Mouse (Mus musculus) kidney, embryonic 14.5 days (tissue): Measurements from ENCODE around the gene Cdiptos. TPM values are rescaled to one million over a fixed set of nuclear protein-coding genes. Genes with fewer than 3 reads are reported as not detected.

Experiments
- ATAC-seq: fragments of 200-750 bp; cut with Nextera tagmentation; 2 replicates; pipeline ENCODE4 v1.8.0; 2017; ENCODE audit warnings: moderate number of reproducible peaks, mild to moderate bottlenecking, moderate TSS enrichment, moderate library complexity; ENCODE audit not compliant: low FRiP score, low TSS enrichment
- H3K27ac ChIP-seq: fragments of 300-500 bp; sonication (generic); 2 replicates; pipeline ENCODE4 v1.5.1; 2014; ENCODE audit warnings: low read depth, mild to moderate bottlenecking, low read length, moderate library complexity, mixed read lengths
- H3K27me3 ChIP-seq: fragments of 300-500 bp; sonication (generic); 2 replicates; pipeline ENCODE4 v1.6.1; 2014; ENCODE audit warnings: mild to moderate bottlenecking, low read length; ENCODE audit not compliant: control insufficient read depth, insufficient read depth
- H3K36me3 ChIP-seq: fragments of 300-500 bp; sonication (generic); 2 replicates; pipeline ENCODE4 v1.6.1; 2014; ENCODE audit warnings: low read length, mixed read lengths; ENCODE audit not compliant: control insufficient read depth, insufficient read depth
- H3K4me1 ChIP-seq: fragments of 300-500 bp; sonication (generic); 2 replicates; pipeline ENCODE4 v1.6.1; 2014; ENCODE audit warnings: low read length, mixed read lengths; ENCODE audit not compliant: control insufficient read depth, insufficient read depth
- H3K4me2 ChIP-seq: fragments of 300-500 bp; sonication (generic); replicated peaks from 2 replicates; pipeline ENCODE4 v1.6.1; 2014; ENCODE audit warnings: low read depth, mild to moderate bottlenecking, low read length
- H3K4me3 ChIP-seq: fragments of 300-500 bp; sonication (generic); 2 replicates; pipeline ENCODE4 v1.5.1; 2014; ENCODE audit warnings: mild to moderate bottlenecking, low read length
- H3K9ac ChIP-seq: fragments of 300-500 bp; sonication (generic); 2 replicates; pipeline ENCODE4 v1.6.1; 2014; ENCODE audit warnings: low read depth, mild to moderate bottlenecking, low read length, moderate library complexity
- H3K9me3 ChIP-seq: fragments of 300-500 bp; sonication (generic); 2 replicates; pipeline ENCODE4 v1.6.1; 2016; ENCODE audit warnings: low read length; ENCODE audit not compliant: control insufficient read depth
- WGBS: fragments of 180-500 bp; shearing (Covaris S2); extraction: QIAGEN DNeasy Blood & Tissue Kit; methylation state at CpG from one replicate; pipeline ENCODE4 v1.1.7; 2014; 5-methylcytosine and 5-hydroxymethylcytosine counted together
- polyA plus RNA-seq: library from polyadenylated mRNA; unstranded; fragments of >200 nt; fragmentation: Nextera tagmentation; extraction: Ambion mirVana; gene quantifications from 2 replicates; pipeline ENCODE4 v1.2.1, GENCODE M21; 2014

Gene Cdiptos
- polyA plus RNA-seq, 1 experiment from 2014 or later = 1.3 TPM

DNA sequence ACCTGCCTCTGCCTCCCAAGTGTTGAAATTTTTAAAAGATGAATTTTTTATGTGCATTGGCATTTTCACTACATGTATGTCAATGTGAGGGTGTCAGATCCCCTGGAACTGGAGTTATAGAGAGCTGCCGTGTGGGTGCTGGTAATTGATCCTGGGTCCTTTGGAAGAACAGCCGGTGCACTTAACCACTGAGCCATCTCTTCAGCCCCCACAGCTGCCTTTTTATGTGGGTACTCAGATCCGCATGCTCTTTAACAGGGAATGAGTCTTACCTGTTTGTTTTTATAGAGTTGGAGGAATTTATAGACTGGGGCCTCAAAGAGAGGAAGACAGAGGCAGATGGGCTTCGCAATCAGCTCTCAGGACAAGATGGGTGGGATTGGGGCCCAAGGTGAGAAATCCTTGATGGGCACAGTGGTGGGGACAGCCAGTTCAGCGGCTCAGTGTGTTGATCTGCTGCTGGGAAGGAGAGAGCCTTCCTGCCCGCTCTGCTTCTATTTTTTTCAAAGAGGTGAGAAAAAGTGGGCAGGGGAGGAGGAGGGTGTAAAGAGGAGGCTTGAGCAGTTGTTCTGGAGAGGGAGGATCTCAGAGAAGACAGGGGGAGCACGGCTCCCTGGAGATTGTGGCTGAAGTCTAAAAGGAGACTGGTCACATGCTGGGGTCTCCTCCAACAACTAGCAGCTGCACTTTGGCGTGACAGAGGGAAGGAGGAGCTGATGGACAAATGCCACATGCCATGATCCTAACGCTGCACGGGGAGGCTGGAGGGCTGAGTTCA is 9.0 kb upstream of the Cdiptos start:
- H3K4me1 ChIP-seq = no peaks in the 10 kb centered on the region
- H3K36me3 ChIP-seq = peaks cover 10% of the 10 kb centered on the region
- no peak overlapping the region for H3K4me2 ChIP-seq
- H3K9me3 ChIP-seq = no peaks in the 10 kb centered on the region
- H3K27ac ChIP-seq = no peak overlapping the region
- WGBS = 20% methylated on average over 10 of the region's 10 CpGs
- H3K4me3 ChIP-seq = no peak overlapping the region
- no peaks in the 10 kb centered on the region for H3K27me3 ChIP-seq
- no peak for ATAC-seq
- no peak overlapping the region for H3K9ac ChIP-seq

DNA sequence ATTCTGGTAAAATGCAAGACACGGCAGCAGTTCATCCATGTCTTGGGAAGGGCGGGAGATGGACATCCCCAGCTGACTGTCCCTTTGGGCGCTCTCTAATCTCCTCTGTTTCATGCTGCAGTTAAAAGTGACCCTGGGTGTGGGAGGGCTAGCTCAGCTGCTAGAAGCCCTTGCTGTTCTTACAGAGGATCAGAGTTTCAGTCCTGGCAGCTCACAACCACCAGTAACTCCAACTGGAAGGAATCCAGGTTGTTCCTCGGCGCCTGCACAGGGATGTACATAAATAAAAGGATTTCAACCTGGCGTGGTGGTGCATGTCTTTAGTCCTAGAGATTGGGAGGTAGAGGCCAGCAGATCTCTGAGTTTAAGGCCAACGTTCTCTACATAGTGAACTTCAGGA is 7.2 kb upstream of the Cdiptos start:
- Histone ChIP-seq H3K9me3 (no peaks in the 10 kb centered on the region), H3K9ac (no peak overlapping the region), H3K36me3 (peaks cover 27% of the 10 kb centered on the region), H3K27me3 (no peaks in the 10 kb centered on the region), H3K4me2 (no peak overlapping the region), H3K27ac (no peak overlapping the region), H3K4me1 (no peaks in the 10 kb centered on the region), H3K4me3 (no peak overlapping the region)
- 67% methylated on average over 7 of the region's 7 CpGs for WGBS
- ATAC-seq = no peak

- Histone ChIP-seq H3K9ac (no peak overlapping the region), H3K9me3 (no peaks in the 10 kb centered on the region), H3K4me1 (peaks cover 3% of the 10 kb centered on the region; the same call in 1 of the 2 replicates), H3K4me3 (no peak overlapping the region), H3K4me2 (no peak overlapping the region), H3K36me3 (peaks cover 30% of the 10 kb centered on the region), H3K27me3 (no peaks in the 10 kb centered on the region), H3K27ac (no peak overlapping the region)
- WGBS = 81% methylated on average over 4 of the region's 4 CpGs
- ATAC-seq = no peak
Measured at GRCm38 (mm10) chr7:126982054-126982453, 6.2 kb upstream of the Cdiptos start.

GRCm38 (mm10) chr7:126981601-126982000 is 5.7 kb upstream of the Cdiptos start:
- no peak overlapping the region for H3K4me3 ChIP-seq
- H3K9me3 ChIP-seq = no peaks in the 10 kb centered on the region
- WGBS = 87% methylated on average over 2 of the region's 2 CpGs
- H3K4me2 ChIP-seq = no peak overlapping the region
- no peak overlapping the region for H3K27ac ChIP-seq
- peaks cover 4% of the 10 kb centered on the region; the same call in 1 of the 2 replicates for H3K4me1 ChIP-seq
- H3K27me3 ChIP-seq = no peaks in the 10 kb centered on the region
- H3K36me3 ChIP-seq = peaks cover 30% of the 10 kb centered on the region
- H3K9ac ChIP-seq = no peak overlapping the region
- ATAC-seq = no peak

- WGBS = 87% methylated on average over 6 of the region's 6 CpGs
- Histone ChIP-seq H3K4me2 (no peak overlapping the region), H3K36me3 (peaks cover 30% of the 10 kb centered on the region), H3K4me1 (peaks cover 4% of the 10 kb centered on the region; the same call in 1 of the 2 replicates), H3K9me3 (no peaks in the 10 kb centered on the region), H3K4me3 (no peak overlapping the region), H3K27ac (no peak overlapping the region), H3K27me3 (no peaks in the 10 kb centered on the region), H3K9ac (no peak overlapping the region)
- ATAC-seq = no peak
Measured at GRCm38 (mm10) chr7:126978841-126979240, 2.9 kb upstream of the Cdiptos start.

GRCm38 (mm10) chr7:126976878-126977459 is 1.1 kb upstream of the Cdiptos start:
- H3K4me3 ChIP-seq = peak overlapping the region; percentile 100
- 26% methylated on average over 14 of the region's 14 CpGs for WGBS
- ATAC-seq = no peak
- H3K36me3 ChIP-seq = peaks cover 30% of the 10 kb centered on the region
- H3K27ac ChIP-seq = peak overlapping the region; percentile 97; the same call in 1 of the 2 replicates
- H3K9me3 ChIP-seq = no peaks in the 10 kb centered on the region
- no peaks in the 10 kb centered on the region for H3K27me3 ChIP-seq
- H3K4me1 ChIP-seq = peaks cover 4% of the 10 kb centered on the region; the same call in 1 of the 2 replicates
- peak overlapping the region; percentile 99 for H3K9ac ChIP-seq
- H3K4me2 ChIP-seq = peak overlapping the region; percentile 58

DNA sequence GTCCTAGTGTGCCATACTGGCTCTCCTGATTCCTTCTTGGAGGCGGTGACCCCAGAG is 177 bp downstream of the Cdiptos start, which contains the start of gene Cdipt:
Cdipt (plus strand) TSS at position 22 of the 57 bp plus-strand sequence.
- peaks cover 4% of the 10 kb centered on the region; the same call in 1 of the 2 replicates for H3K4me1 ChIP-seq
- H3K27me3 ChIP-seq = no peaks in the 10 kb centered on the region
- peak within 1 kb of the TSS; percentile 97 for H3K27ac ChIP-seq
- no peak for ATAC-seq
- peaks cover 28% of the 10 kb centered on the region for H3K36me3 ChIP-seq
- H3K4me3 ChIP-seq = peak within 1 kb of the TSS; percentile 100
- peak within 1 kb of the TSS; percentile 99 for H3K9ac ChIP-seq
- WGBS = 0% methylated on average over 1 of the region's 1 CpGs
- H3K9me3 ChIP-seq = no peaks in the 10 kb centered on the region
- peak within 1 kb of the TSS; percentile 58 for H3K4me2 ChIP-seq

DNA sequence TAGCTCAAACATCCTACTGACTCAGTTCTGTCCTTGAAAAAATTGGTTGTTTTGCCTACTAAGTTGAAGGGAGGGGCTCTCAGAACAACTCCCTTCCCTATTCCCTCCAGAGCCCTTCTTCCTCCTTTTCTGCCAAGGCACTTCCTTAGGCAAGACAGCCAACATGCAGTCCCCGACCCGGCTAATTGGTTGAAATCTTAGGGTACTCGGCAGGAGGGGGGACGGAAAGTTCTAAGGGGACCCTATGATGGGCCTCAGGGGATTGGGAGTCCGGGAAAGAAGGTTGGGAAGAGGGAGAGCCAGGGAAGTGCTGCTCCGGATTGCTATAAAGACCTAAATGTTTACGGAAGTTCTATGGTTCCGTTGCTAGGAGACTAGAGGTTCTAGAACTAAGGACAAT is 405 bp downstream of the Cdiptos start:
- peak; percentile 30; the same call in 1 of the 2 replicates for ATAC-seq
- peak overlapping the region; percentile 100 for H3K4me3 ChIP-seq

GRCm38 (mm10) chr7:126967361-126967760 is 8.5 kb downstream of the Cdiptos start:
- no peak overlapping the region for H3K27ac ChIP-seq
- no peak for ATAC-seq
- no peaks in the 10 kb centered on the region for H3K4me1 ChIP-seq
- H3K27me3 ChIP-seq = peaks cover 19% of the 10 kb centered on the region
- no peaks in the 10 kb centered on the region for H3K36me3 ChIP-seq
- H3K4me3 ChIP-seq = no peak overlapping the region
- no peak overlapping the region for H3K4me2 ChIP-seq
- 64% methylated on average over 6 of the region's 6 CpGs for WGBS
- H3K9ac ChIP-seq = no peak overlapping the region
- H3K9me3 ChIP-seq = no peaks in the 10 kb centered on the region

More for the DNA sequence above, 405 bp downstream of the Cdiptos start:
- no peaks in the 10 kb centered on the region for H3K27me3 ChIP-seq
- H3K9ac ChIP-seq = peak overlapping the region; percentile 42
- WGBS = 14% methylated on average over 8 of the region's 8 CpGs
- peak overlapping the region; percentile 97 for H3K27ac ChIP-seq
- no peaks in the 10 kb centered on the region for H3K9me3 ChIP-seq
- H3K4me2 ChIP-seq = peak overlapping the region; percentile 58
- peaks cover 4% of the 10 kb centered on the region; the same call in 1 of the 2 replicates for H3K4me1 ChIP-seq
- H3K36me3 ChIP-seq = peaks cover 27% of the 10 kb centered on the region
